Mouse (Mus musculus) liver, adult 2 months (tissue): ENCODE results near the gene Ccl2. TPM values are rescaled to one million over a fixed set of nuclear protein-coding genes. Genes with fewer than 3 reads are reported as not detected.
A peak's percentile ranks its signal among the peaks of the same experiment; 100 is the strongest.

Experiments used
- DNase-seq: peaks from one replicate; pipeline ENCODE4 v3.0.0-alpha.2; 2011; ENCODE audit warnings: low read depth, low spot score; ENCODE audit errors: extremely low read depth
- H3K27ac ChIP-seq: fragments of 200-500 bp; replicated peaks from 2 replicates; pipeline ENCODE4 v1.5.1; 2012; ENCODE audit warnings: low read depth, mild to moderate bottlenecking, control low read depth, inconsistent platforms, low read length; ENCODE audit not compliant: insufficient read depth
- H3K27me3 ChIP-seq: fragments of 200-500 bp; 2 replicates; pipeline ENCODE4 v1.6.1; 2012; ENCODE audit warnings: mild to moderate bottlenecking, moderate library complexity, low read length, inconsistent platforms; ENCODE audit not compliant: control insufficient read depth, insufficient read depth
- H3K36me3 ChIP-seq: fragments of 200-500 bp; 2 replicates; pipeline ENCODE4 v1.6.1; 2012; ENCODE audit warnings: low read length, inconsistent platforms; ENCODE audit not compliant: control insufficient read depth, insufficient read depth
- H3K4me1 ChIP-seq: fragments of 200-500 bp; 2 replicates; pipeline ENCODE4 v1.6.1; 2011; ENCODE audit warnings: low read length; ENCODE audit not compliant: control insufficient read depth, insufficient read depth
- H3K4me3 ChIP-seq: fragments of 200-500 bp; 2 replicates; pipeline ENCODE4 v1.5.1; 2011; ENCODE audit warnings: low read depth, mild to moderate bottlenecking, control low read depth, low read length, moderate library complexity; ENCODE audit not compliant: insufficient read depth
- H3K79me2 ChIP-seq: fragments of 200-500 bp; 2 replicates; pipeline ENCODE4 v1.6.1; 2012; ENCODE audit warnings: inconsistent platforms, mild to moderate bottlenecking, low read length, moderate library complexity; ENCODE audit not compliant: control insufficient read depth, insufficient read depth
- H3K9ac ChIP-seq: fragments of 200-500 bp; 2 replicates; pipeline ENCODE4 v1.6.1; 2012; ENCODE audit warnings: low read depth, mild to moderate bottlenecking, control low read depth, inconsistent platforms, low read length
- CTCF ChIP-seq: fragments of 200-500 bp; IDR thresholded peaks from 2 replicates; pipeline ENCODE4 v1.5.1; 2011; ENCODE audit warnings: low read depth, low read length, control low read depth
- POLR2A ChIP-seq: fragments of 200-500 bp; IDR thresholded peaks from 2 replicates; pipeline ENCODE4 v1.6.1; 2011; ENCODE audit warnings: low read length, control low read depth; ENCODE audit not compliant: insufficient read depth; ENCODE audit errors: extremely low read depth
- WGBS: fragments of 180-500 bp; shearing (Covaris S2); methylation state at CpG from one replicate; pipeline ENCODE4 v1.1.7; 2018; 5-methylcytosine and 5-hydroxymethylcytosine counted together
- polyA plus RNA-seq: library from polyadenylated mRNA; depleted of rRNA; stranded (reverse); fragments of >200 nt; gene quantifications from 2 replicates; pipeline ENCODE4 v1.2.3, GENCODE M21; 2012; rRNA removed
- total RNA-seq: library from RNA; depleted of rRNA; stranded (reverse); fragments of >200 nt; gene quantifications from 2 replicates; pipeline ENCODE4 v1.2.3, GENCODE M21; 2014; rRNA removed

The Ccl2 gene
- 0.18 and 0.94 TPM in 2 replicates for total RNA-seq
- 0.78 and 3.3 TPM in 2 replicates for polyA plus RNA-seq

DNA sequence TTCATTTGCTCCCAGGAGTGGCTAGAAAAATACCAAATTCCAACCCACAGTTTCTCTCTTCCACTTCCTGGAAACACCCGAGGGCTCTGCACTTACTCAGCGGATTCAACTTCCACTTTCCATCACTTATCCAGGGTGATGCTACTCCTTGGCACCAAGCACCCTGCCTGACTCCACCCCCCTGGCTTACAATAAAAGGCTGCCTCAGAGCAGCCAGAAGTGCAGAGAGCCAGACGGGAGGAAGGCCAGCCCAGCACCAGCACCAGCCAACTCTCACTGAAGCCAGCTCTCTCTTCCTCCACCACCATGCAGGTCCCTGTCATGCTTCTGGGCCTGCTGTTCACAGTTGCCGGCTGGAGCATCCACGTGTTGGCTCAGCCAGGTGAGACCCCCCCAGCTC, at the start of gene Ccl2:
Gene Ccl2 (plus strand): TSS at position 216 of the 400 bp plus-strand sequence.
- Histone ChIP-seq H3K79me2 (no peaks in the 10 kb centered on the region), H3K36me3 (no peaks in the 10 kb centered on the region), H3K9ac (no peak within 1 kb of the TSS), H3K27me3 (no peaks in the 10 kb centered on the region), H3K27ac (no peak within 1 kb of the TSS), H3K4me3 (no peak within 1 kb of the TSS), H3K4me1 (peaks cover 3% of the 10 kb centered on the region)
- TF ChIP-seq POLR2A, result no peak
- no peak for TF ChIP-seq CTCF
- 27% methylated on average over 5 of the region's 5 CpGs for WGBS
- peak; percentile 76 for DNase-seq

DNA sequence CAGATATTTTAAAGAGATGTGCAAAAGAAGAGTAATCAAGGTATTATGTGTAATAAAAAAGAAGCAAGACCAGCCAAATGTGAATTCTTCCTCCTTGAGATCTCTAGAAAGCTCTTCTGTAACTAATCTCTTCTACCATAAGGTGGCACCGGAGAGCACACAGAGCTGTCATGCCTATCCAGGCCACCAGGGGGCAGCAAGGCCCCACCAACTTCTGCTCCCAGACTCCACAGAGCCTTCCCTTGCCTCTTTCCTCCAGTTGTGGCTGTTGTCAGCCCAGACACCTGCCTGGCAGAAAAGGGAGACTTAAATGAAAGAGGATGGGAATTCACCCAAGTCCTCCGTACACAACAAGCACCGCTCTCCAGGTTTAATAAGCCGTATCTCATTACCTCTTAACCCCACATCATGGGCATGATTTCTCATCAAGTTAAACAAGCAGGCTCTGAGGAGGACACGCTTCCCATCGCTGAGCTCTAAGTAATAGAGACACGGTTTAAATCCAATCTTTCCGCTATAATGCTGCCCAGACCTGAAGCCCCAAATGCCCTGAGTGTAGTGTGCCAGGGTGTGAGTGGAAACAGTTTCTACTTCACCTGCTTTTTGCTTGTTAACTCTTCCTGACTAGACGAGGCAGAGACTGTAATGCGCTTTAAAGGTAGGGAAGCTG, 39.1 kb upstream of the Ccl2 start:
- Histone ChIP-seq H3K4me3 (no peak overlapping the region), H3K36me3 (no peaks in the 10 kb centered on the region), H3K27me3 (no peaks in the 10 kb centered on the region), H3K79me2 (no peaks in the 10 kb centered on the region), H3K9ac (no peak overlapping the region), H3K27ac (no peak overlapping the region), H3K4me1 (no peaks in the 10 kb centered on the region)
- 70% methylated on average over 10 of the region's 10 CpGs for WGBS
- peak; percentile 100 for TF ChIP-seq CTCF
- no peak for TF ChIP-seq POLR2A
- peak; percentile 39 for DNase-seq

DNA sequence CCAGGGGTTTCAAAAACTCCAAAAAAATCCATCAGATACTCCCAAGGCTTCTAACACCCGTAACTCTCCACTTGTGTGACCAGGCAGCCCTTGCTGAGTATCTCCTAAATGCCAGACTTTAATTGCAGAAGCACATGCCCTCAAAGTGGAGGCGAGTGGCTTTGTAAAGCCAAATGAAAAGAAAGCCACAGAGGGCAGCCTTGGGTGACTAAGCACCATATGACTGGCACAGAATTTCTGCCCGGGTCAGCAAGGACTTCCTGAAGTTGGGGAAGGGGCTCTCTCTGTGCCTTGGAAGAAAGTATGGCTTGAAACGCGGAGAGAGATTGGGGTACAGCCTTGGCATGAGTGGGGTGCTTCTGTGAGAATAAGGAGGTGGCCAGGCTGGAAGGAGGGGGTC, 38.3 kb upstream of the Ccl2 start:
- 86% methylated on average over 5 of the region's 5 CpGs for WGBS
- Histone ChIP-seq H3K9ac (no peak overlapping the region), H3K36me3 (no peaks in the 10 kb centered on the region), H3K4me3 (no peak overlapping the region), H3K27me3 (no peaks in the 10 kb centered on the region), H3K27ac (no peak overlapping the region), H3K4me1 (no peaks in the 10 kb centered on the region), H3K79me2 (no peaks in the 10 kb centered on the region)
- DNase-seq, result no peak
- no peak for TF ChIP-seq POLR2A
- no peak for TF ChIP-seq CTCF

DNA sequence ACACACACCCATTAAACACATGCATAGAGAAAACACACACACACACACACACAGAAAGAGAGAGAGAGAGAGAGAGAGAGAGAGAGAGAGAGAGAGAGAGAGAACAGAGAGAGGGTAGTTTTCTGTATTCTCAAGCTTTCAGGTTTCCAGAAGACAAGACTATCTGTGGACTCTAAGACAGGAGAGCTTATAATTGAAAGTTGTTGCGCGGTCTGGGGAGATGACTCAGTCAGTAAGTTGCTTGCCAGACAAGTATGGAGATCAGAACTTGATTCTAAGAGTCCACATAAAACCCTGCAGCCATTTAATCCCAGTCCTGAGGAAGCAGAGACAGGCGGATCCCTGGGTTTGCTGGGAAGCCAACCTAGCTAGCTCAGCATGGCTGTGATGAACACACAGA, 36.7 kb upstream of the Ccl2 start:
- WGBS, result 95% methylated on average over 3 of the region's 3 CpGs
- H3K9ac ChIP-seq, result no peak overlapping the region

DNA sequence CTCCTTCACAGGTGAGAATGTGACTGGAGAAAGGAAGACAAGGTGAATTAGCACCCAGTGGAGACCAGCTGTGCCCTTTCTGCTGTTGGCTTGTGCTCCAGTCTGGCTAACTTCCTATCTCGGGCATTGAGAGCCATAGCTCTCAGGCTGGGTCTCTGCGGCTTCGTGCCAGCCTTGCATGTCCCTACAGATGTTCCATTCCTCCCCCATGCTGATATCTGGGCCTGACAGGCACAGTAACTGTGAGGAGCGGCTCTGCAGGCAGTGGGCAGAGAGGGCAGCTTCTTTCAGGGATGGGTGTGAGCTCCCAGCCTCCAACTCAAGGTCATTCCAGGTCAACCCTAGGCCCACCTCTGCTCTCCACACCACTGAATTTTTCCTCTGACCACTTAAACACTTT, 35.9 kb upstream of the Ccl2 start:
- no peak overlapping the region for H3K4me3 ChIP-seq
- TF ChIP-seq CTCF (no peak), POLR2A (no peak)

More for the DNA sequence above, 36.7 kb upstream of the Ccl2 start:
- Histone ChIP-seq H3K4me3 (no peak overlapping the region), H3K4me1 (no peaks in the 10 kb centered on the region), H3K27me3 (no peaks in the 10 kb centered on the region), H3K36me3 (no peaks in the 10 kb centered on the region), H3K27ac (no peak overlapping the region), H3K79me2 (no peaks in the 10 kb centered on the region)
- no peak for DNase-seq
- TF ChIP-seq POLR2A (no peak), CTCF (no peak)

DNA sequence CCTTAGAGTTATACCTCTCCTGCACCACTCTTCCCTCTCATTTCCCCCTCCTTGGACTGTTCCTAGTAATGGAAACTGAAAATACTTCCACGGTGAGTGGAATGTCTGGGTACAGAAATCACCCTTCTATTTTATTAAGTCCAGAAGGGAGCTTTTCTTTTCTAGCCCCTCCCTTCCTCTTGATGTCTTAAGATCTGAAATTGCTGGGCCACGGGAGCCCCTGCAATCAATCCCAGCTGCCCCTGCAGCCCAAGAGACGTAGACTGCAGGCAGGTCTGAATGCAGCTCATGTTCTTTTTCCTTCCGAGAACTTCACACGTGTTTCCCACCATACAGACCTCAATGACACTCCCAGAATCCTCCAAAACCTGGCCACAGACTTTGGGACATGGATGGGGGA, 34.8 kb upstream of the Ccl2 start:
- WGBS, result 76% methylated on average over 5 of the region's 5 CpGs

More for the DNA sequence above, 35.9 kb upstream of the Ccl2 start:
- Histone ChIP-seq H3K27ac (no peak overlapping the region), H3K36me3 (no peaks in the 10 kb centered on the region), H3K79me2 (no peaks in the 10 kb centered on the region), H3K4me1 (no peaks in the 10 kb centered on the region), H3K27me3 (no peaks in the 10 kb centered on the region), H3K9ac (no peak overlapping the region)
- WGBS, result 86% methylated on average over 4 of the region's 4 CpGs
- no peak for DNase-seq

More for the DNA sequence above, 34.8 kb upstream of the Ccl2 start:
- no peak overlapping the region for H3K27ac ChIP-seq
- no peaks in the 10 kb centered on the region for H3K27me3 ChIP-seq
- H3K4me1 ChIP-seq, result no peaks in the 10 kb centered on the region
- H3K4me3 ChIP-seq, result no peak overlapping the region
- TF ChIP-seq POLR2A, result no peak
- no peak for TF ChIP-seq CTCF
- H3K79me2 ChIP-seq, result no peaks in the 10 kb centered on the region
- H3K36me3 ChIP-seq, result no peaks in the 10 kb centered on the region
- DNase-seq, result no peak
- H3K9ac ChIP-seq, result no peak overlapping the region
